ENCODE assay signal across 19 mouse cellular contexts in the genomic region with DNA sequence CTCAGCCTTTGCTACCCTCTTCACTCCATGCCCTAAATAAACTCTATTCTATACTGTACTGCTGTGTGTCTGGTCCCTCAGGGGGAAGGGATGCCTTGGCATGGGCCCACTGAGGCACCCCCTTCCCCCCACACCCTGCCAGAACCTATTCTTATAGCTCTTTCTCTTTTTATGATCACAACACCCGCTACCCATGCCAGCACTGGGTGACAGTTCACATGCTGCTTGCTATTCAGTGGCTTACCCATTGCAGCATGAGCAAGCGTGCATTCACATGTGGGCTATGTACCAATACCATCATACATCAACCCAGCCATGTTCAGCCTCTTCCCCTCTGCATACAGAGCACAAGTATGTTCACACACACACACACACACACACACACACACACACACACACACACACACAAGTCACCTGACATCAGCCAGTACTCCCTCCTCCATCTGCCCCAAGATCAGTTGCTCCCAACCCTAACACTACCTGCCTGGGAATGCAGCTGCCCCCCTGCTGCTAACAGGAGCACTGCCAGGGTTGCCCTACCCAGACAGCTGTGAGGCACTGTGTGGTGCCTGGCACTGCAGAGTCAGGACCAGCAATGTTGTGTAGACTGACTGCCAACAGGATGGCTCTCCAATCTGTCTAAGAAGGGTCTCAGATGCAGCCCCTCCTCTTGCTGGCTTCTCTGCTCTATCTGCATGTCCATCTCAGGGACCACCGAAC. TPM values are rescaled to one million over a fixed set of nuclear protein-coding genes. Genes with fewer than 3 reads are reported as not detected.
A peak's percentile ranks its signal among the peaks of the same experiment; 100 is the strongest.
DNase-seq lines count a peak whose midpoint lies in the region; ATAC-seq and TF ChIP-seq lines count a peak whose summit lies in the region.
"Had no signal": no experiment of that assay in that cellular context is flagged by ENCODE, and none has a peak within 500 bp of the region (broad histone marks: within the 10 kb centered on the region; RNA-seq: fewer than 3 reads in every experiment).

No protein-coding gene starts in this region.

- ATAC-seq in neural tube, embryonic 15.5 days (ENCODE audit: low FRiP score), result no peak
- ATAC-seq: midbrain, embryonic 13.5 days had no signal

- H3K27me3 ChIP-seq in cerebellum, adult 2 months (ENCODE audit: control insufficient read depth, insufficient read depth, low read length), result no peaks in the 10 kb centered on the region
- H3K27me3 ChIP-seq in neural tube, embryonic 15.5 days (replicated peaks), result no peaks in the 10 kb centered on the region
- H3K27me3 ChIP-seq: embryonic facial prominence, embryonic 15.5 days; limb, embryonic 12.5 days; lung, embryonic 15.5 days; stomach, embryonic 15.5 days had no signal

- H3K9me3 ChIP-seq in neural tube, embryonic 15.5 days (replicated peaks), result no peaks in the 10 kb centered on the region
- H3K9me3 ChIP-seq: embryonic facial prominence, embryonic 15.5 days; forebrain, embryonic 10.5 days; limb, embryonic 12.5 days; liver, embryonic 13.5 days; lung, embryonic 15.5 days; midbrain, embryonic 13.5 days; stomach, embryonic 15.5 days had no signal

- no peak overlapping the region for H3K9ac ChIP-seq in neural tube, embryonic 15.5 days (replicated peaks)
- H3K9ac ChIP-seq: embryonic facial prominence, embryonic 15.5 days; limb, embryonic 12.5 days; liver, embryonic 13.5 days; lung, embryonic 15.5 days; midbrain, embryonic 13.5 days; stomach, embryonic 15.5 days had no signal

- 65% methylated on average over 3 of the region's 3 CpGs for WGBS in cerebellum, adult 2 months
- 88% methylated on average over 3 of the region's 3 CpGs for WGBS in neural tube, embryonic 15.5 days

- H3K4me2 ChIP-seq in neural tube, embryonic 15.5 days, result no peak overlapping the region
- H3K4me2 ChIP-seq: embryonic facial prominence, embryonic 15.5 days; limb, embryonic 12.5 days; liver, embryonic 13.5 days; lung, embryonic 15.5 days; midbrain, embryonic 13.5 days; stomach, embryonic 15.5 days had no signal

- peak overlapping the region; percentile 69; the same call in 1 of the 2 replicates for H3K27ac ChIP-seq in gastrocnemius, adult 2 months
- peak overlapping the region; percentile 64 for H3K27ac ChIP-seq in layer of hippocampus, adult 2 months
- peak overlapping the region; percentile 0; the same call in 1 of the 2 replicates for H3K27ac ChIP-seq in cerebellum, adult 2 months (ENCODE audit: insufficient read depth, low read length)
- peak overlapping the region; percentile 12 for H3K27ac ChIP-seq in cortical plate, adult 2 months (ENCODE audit: insufficient read depth, low read length)
- H3K27ac ChIP-seq in neural tube, embryonic 15.5 days (replicated peaks), result no peak overlapping the region
- H3K27ac ChIP-seq: embryonic facial prominence, embryonic 15.5 days; forebrain, embryonic 10.5 days; liver, embryonic 13.5 days; lung, embryonic 15.5 days; macrophage; midbrain, embryonic 13.5 days; stomach, embryonic 15.5 days had no signal

- no peak overlapping the region for H3K4me3 ChIP-seq in gastrocnemius, adult 2 months
- no peak overlapping the region for H3K4me3 ChIP-seq in layer of hippocampus, adult 2 months
- H3K4me3 ChIP-seq in cerebellum, adult 2 months (replicated peaks; ENCODE audit: insufficient read depth, low read depth, low read length), result no peak overlapping the region
- H3K4me3 ChIP-seq in cortical plate, adult 2 months (ENCODE audit: insufficient read depth, low read length), result no peak overlapping the region
- H3K4me3 ChIP-seq in neural tube, embryonic 15.5 days (replicated peaks), result no peak overlapping the region
- H3K4me3 ChIP-seq: embryonic facial prominence, embryonic 15.5 days; forebrain, embryonic 10.5 days; limb, embryonic 12.5 days; liver, embryonic 13.5 days; lung, embryonic 15.5 days; midbrain, embryonic 13.5 days; stomach, embryonic 15.5 days had no signal

- DNase-seq in gastrocnemius, adult 2 months, result no peak
- no peak for DNase-seq in gastrocnemius, adult 18-20 months (ENCODE audit: low spot score)
- DNase-seq in layer of hippocampus, adult 2 months (ENCODE audit: low spot score in 2 of 2), result no peak
- no peak for DNase-seq in layer of hippocampus, postnatal 14 days (ENCODE audit: low spot score in 2 of 2)
- DNase-seq in cerebellum, adult 2 months, result peak; percentile 87 to 88
- DNase-seq in retina, postnatal 1 day, result no peak
- DNase-seq: heart, postnatal 14 days; kidney, adult 9 months; layer of hippocampus, postnatal 36 days; liver, embryonic 13.5 days had no signal

- peaks cover 60% of the 10 kb centered on the region for H3K4me1 ChIP-seq in cerebellum, adult 2 months (ENCODE audit: control insufficient read depth, insufficient read depth, low read length)
- peaks cover 5% of the 10 kb centered on the region for H3K4me1 ChIP-seq in cortical plate, adult 2 months (ENCODE audit: control insufficient read depth, insufficient read depth, low read length)
- H3K4me1 ChIP-seq in neural tube, embryonic 15.5 days, result peaks cover 27% of the 10 kb centered on the region

- no peak for TF ChIP-seq CTCF in gastrocnemius, adult 2 months (IDR thresholded peaks at IDR 0.05)
- TF ChIP-seq CTCF in layer of hippocampus, adult 2 months (conservative IDR thresholded peaks at IDR 0.05), result no peak
- TF ChIP-seq CTCF in cerebellum, adult 2 months (IDR thresholded peaks at IDR 0.05; ENCODE audit: borderline replicate concordance, insufficient read depth, low read depth, low read length), result no peak
- no peak for TF ChIP-seq CTCF in cortical plate, adult 2 months (IDR thresholded peaks at IDR 0.05; ENCODE audit: extremely low read depth, insufficient read depth, low read length)

- intact Hi-C loops in gastrocnemius, adult 2 months (cut with DNase I), result no loop called here

- H3K36me3 ChIP-seq in neural tube, embryonic 15.5 days, result no peaks in the 10 kb centered on the region
- H3K36me3 ChIP-seq: embryonic facial prominence, embryonic 15.5 days; forebrain, embryonic 10.5 days; limb, embryonic 12.5 days; liver, embryonic 13.5 days; lung, embryonic 15.5 days; midbrain, embryonic 13.5 days; stomach, embryonic 15.5 days had no signal

- TF ChIP-seq POLR2A in cerebellum, adult 2 months (IDR thresholded peaks at IDR 0.05; ENCODE audit: borderline replicate concordance, insufficient read depth, low read length), result no peak
- no peak for TF ChIP-seq POLR2A in cortical plate, adult 2 months (IDR thresholded peaks at IDR 0.05; ENCODE audit: extremely low read depth, insufficient read depth, low read length)

RNA-seq across cellular contexts. Expression of gene Pim3, which starts 20.2 kb away (rescaled TPM):
- total RNA-seq in gastrocnemius, adult 2 months (2021), result 10 to 100 TPM; 34.4 to 46.6 TPM
- 10 to 100 TPM; 24.1 to 37.3 TPM for total RNA-seq in gastrocnemius, adult 18-20 months (2021)
- total RNA-seq in layer of hippocampus, adult 2 months (2021), result 10 to 100 TPM; 29.9 to 37.9 TPM
- total RNA-seq in layer of hippocampus, postnatal 14 days (2021), result 10 to 100 TPM; 40.8 to 48.4 TPM
- polyA plus RNA-seq in cerebellum, adult 2 months (2012; rRNA removed), result 23.4 and 24.2 TPM in 2 replicates
- polyA plus RNA-seq in cortical plate, adult 2 months (2012; rRNA removed), result 14.2 and 16.7 TPM in 2 replicates
- polyA plus RNA-seq in neural tube, embryonic 15.5 days (2015; fragmentation: Nextera tagmentation; extraction: Ambion mirVana), result 66.8 and 78.7 TPM in 2 replicates

RNA-seq across cellular contexts. Expression of gene Creld2, which starts 22.3 kb away (rescaled TPM):
- 10 to 100 TPM in 1 of 2 experiments, 1 to 10 TPM in 1; 8.1 to 11.6 TPM for total RNA-seq in gastrocnemius, adult 2 months (2021)
- 10 to 100 TPM in 1 of 2 experiments, 1 to 10 TPM in 1; 6.9 to 10.3 TPM for total RNA-seq in gastrocnemius, adult 18-20 months (2021)
- 10 to 100 TPM; 21.4 to 26.5 TPM for total RNA-seq in layer of hippocampus, adult 2 months (2021)
- total RNA-seq in layer of hippocampus, postnatal 14 days (2021), result 10 to 100 TPM; 17.3 to 26.1 TPM
- 28.6 and 32.0 TPM in 2 replicates for polyA plus RNA-seq in cerebellum, adult 2 months (2012; rRNA removed)
- polyA plus RNA-seq in cortical plate, adult 2 months (2012; rRNA removed), result 25.7 and 26.6 TPM in 2 replicates
- polyA plus RNA-seq in neural tube, embryonic 15.5 days (2015; fragmentation: Nextera tagmentation; extraction: Ambion mirVana), result 63.8 and 71.3 TPM in 2 replicates

RNA-seq across cellular contexts. Expression of gene Alg12, which starts 22.6 kb away (rescaled TPM):
- total RNA-seq in gastrocnemius, adult 2 months (2021), result 1 to 10 TPM; 3.9 to 6.6 TPM
- 1 to 10 TPM; 4.2 to 4.8 TPM for total RNA-seq in gastrocnemius, adult 18-20 months (2021)
- 10 to 100 TPM; 10.1 to 13.3 TPM for total RNA-seq in layer of hippocampus, adult 2 months (2021)
- total RNA-seq in layer of hippocampus, postnatal 14 days (2021), result 10 to 100 TPM in 1 of 2 experiments, 1 to 10 TPM in 1; 9.2 to 12.0 TPM
- 17.3 and 18.5 TPM in 2 replicates for polyA plus RNA-seq in cerebellum, adult 2 months (2012; rRNA removed)
- polyA plus RNA-seq in cortical plate, adult 2 months (2012; rRNA removed), result 17.0 and 17.5 TPM in 2 replicates
- 8.3 and 9.4 TPM in 2 replicates for polyA plus RNA-seq in neural tube, embryonic 15.5 days (2015; fragmentation: Nextera tagmentation; extraction: Ambion mirVana)

Comparison
In these comparisons a context has a peak if more than half of its experiments do, and no peak if none do; other contexts are left out.
1. DNase-seq: peak in cerebellum, adult 2 months (2 of 2); none in gastrocnemius, adult 2 months (single experiment), gastrocnemius, adult 18-20 months (single experiment), layer of hippocampus, adult 2 months (0 of 2), layer of hippocampus, postnatal 14 days (0 of 2) and retina, postnatal 1 day (single experiment).